ENCODE assay signal across 9 mouse cellular contexts in genomic region chr14:21968978-21969377, GRCm38 (mm10). TPM values are rescaled to one million over a fixed set of nuclear protein-coding genes. Genes with fewer than 3 reads are reported as not detected.
A peak's percentile ranks its signal among the peaks of the same experiment; 100 is the strongest.
DNase-seq lines count a peak whose midpoint lies in the region; ATAC-seq lines count a peak whose summit lies in the region.
"Had no signal": no experiment of that assay in that cellular context is flagged by ENCODE, and none has a peak within 500 bp of the region (broad histone marks: within the 10 kb centered on the region; RNA-seq: fewer than 3 reads in every experiment).

No protein-coding gene starts in this region.

- peak; percentile 72 for ATAC-seq in lung, embryonic 15.5 days (ENCODE audit: borderline replicate concordance, extremely low read depth, low FRiP score, low TSS enrichment)

- no peak overlapping the region for H3K4me2 ChIP-seq in lung, embryonic 15.5 days

- H3K4me1 ChIP-seq in lung, embryonic 15.5 days, result no peaks in the 10 kb centered on the region; the same call in 1 of the 2 replicates

- 22% methylated on average over 4 of the region's 4 CpGs for WGBS in lung, embryonic 15.5 days

- H3K27me3 ChIP-seq in lung, embryonic 15.5 days, result no peaks in the 10 kb centered on the region

- peak; percentile 15 to 51 for DNase-seq in spleen, adult 18-20 months
- DNase-seq in spleen, adult 12 weeks (ENCODE audit: low spot score), result no peak
- DNase-seq in embryo, embryonic 11 days, result peak; percentile 89
- DNase-seq in heart, postnatal 14 days, result peak; percentile 69 to 78
- peak; percentile 78 for DNase-seq in kidney, postnatal 14 days
- DNase-seq in retina, postnatal 1 day, result peak; percentile 84
- DNase-seq in urinary bladder, postnatal 36 days (ENCODE audit: low spot score in 2 of 2), result peak; percentile 49 to 59

- no peak overlapping the region for H3K9ac ChIP-seq in lung, embryonic 15.5 days

- H3K4me3 ChIP-seq in lung, embryonic 15.5 days, result no peak overlapping the region

- no peaks in the 10 kb centered on the region for H3K36me3 ChIP-seq in lung, embryonic 15.5 days

- intact Hi-C loops in heart, postnatal 14 days (cut with DNase I), result loop anchor here (5.0 kb wide), 1 partner anchor 1078 kb away; no protein-coding TSS in a partner anchor

- no peaks in the 10 kb centered on the region for H3K9me3 ChIP-seq in lung, embryonic 15.5 days

- H3K27ac ChIP-seq in lung, embryonic 15.5 days, result no peak overlapping the region
- H3K27ac ChIP-seq: macrophage had no signal

RNA-seq across cellular contexts. Expression of gene Zfp503, which starts 20.4 kb away (rescaled TPM):
- total RNA-seq in heart, postnatal 14 days (2021), result 1 to 10 TPM; 1.8 to 2.6 TPM
- polyA plus RNA-seq in lung, embryonic 15.5 days (2015; fragmentation: Nextera tagmentation; extraction: Ambion mirVana), result 26.8 and 28.2 TPM in 2 replicates

RNA-seq across cellular contexts. Expression of gene Lrmda, which starts 50.5 kb away (rescaled TPM):
- total RNA-seq in heart, postnatal 14 days (2021), result 1 to 10 TPM in 1 of 2 experiments, under 1 TPM in 1; 0.76 to 1.0 TPM
- polyA plus RNA-seq in lung, embryonic 15.5 days (2015; fragmentation: Nextera tagmentation; extraction: Ambion mirVana), result 0.39 and 0.62 TPM in 2 replicates
